ENCODE assay signal across 22 mouse cellular contexts in genomic region chr15:87068261-87068660, GRCm38 (mm10).
"Had no signal": no experiment of that assay in that cellular context is flagged by ENCODE, and none has a peak within 500 bp of the region (broad histone marks: within the 10 kb centered on the region; RNA-seq: fewer than 3 reads in every experiment).

No protein-coding gene starts in this region.

- H3K4me2 ChIP-seq: heart, embryonic 13.5 days; heart, embryonic 15.5 days; hindbrain, embryonic 13.5 days; hindbrain, embryonic 15.5 days; limb, embryonic 13.5 days; limb, embryonic 15.5 days; liver, embryonic 12.5 days had no signal

- DNase-seq: gastrocnemius, postnatal 25 days; heart, adult 18-20 months; heart, postnatal 14 days; heart, postnatal 36 days; kidney, adult 2 months; kidney, postnatal 10 days; kidney, postnatal 36 days; layer of hippocampus, adult 9-11 months; layer of hippocampus, postnatal 36 days; left cerebral cortex, postnatal 4 days had no signal

- ATAC-seq: forebrain, embryonic 16.5 days; hindbrain, postnatal 0 days; intestine, embryonic 16.5 days; liver, embryonic 12.5 days had no signal

- H3K9ac ChIP-seq: heart, embryonic 13.5 days; heart, embryonic 15.5 days; hindbrain, embryonic 13.5 days; hindbrain, embryonic 15.5 days; limb, embryonic 13.5 days; limb, embryonic 15.5 days; liver, embryonic 12.5 days; liver, embryonic 14.5 days had no signal

- H3K9me3 ChIP-seq: heart, embryonic 10.5 days; heart, embryonic 13.5 days; heart, embryonic 15.5 days; hindbrain, embryonic 13.5 days; hindbrain, embryonic 15.5 days; limb, embryonic 13.5 days; limb, embryonic 15.5 days; liver, embryonic 12.5 days had no signal

- H3K4me3 ChIP-seq: heart, embryonic 10.5 days; heart, embryonic 13.5 days; heart, embryonic 15.5 days; hindbrain, embryonic 13.5 days; hindbrain, embryonic 15.5 days; limb, embryonic 13.5 days; limb, embryonic 15.5 days; liver, embryonic 12.5 days had no signal

- H3K36me3 ChIP-seq: heart, embryonic 10.5 days; heart, embryonic 13.5 days; heart, embryonic 15.5 days; hindbrain, embryonic 13.5 days; hindbrain, embryonic 15.5 days; limb, embryonic 13.5 days; limb, embryonic 15.5 days; liver, embryonic 12.5 days had no signal

- H3K27ac ChIP-seq: heart, embryonic 10.5 days; heart, embryonic 13.5 days; heart, embryonic 15.5 days; hindbrain, embryonic 13.5 days; hindbrain, embryonic 15.5 days; hindbrain, postnatal 0 days; limb, embryonic 13.5 days; limb, embryonic 15.5 days; liver, embryonic 12.5 days; liver, embryonic 14.5 days had no signal

- H3K4me1 ChIP-seq: heart, embryonic 10.5 days; heart, embryonic 13.5 days; heart, embryonic 15.5 days; limb, embryonic 13.5 days; limb, embryonic 15.5 days; liver, embryonic 12.5 days had no signal

- H3K27me3 ChIP-seq: heart, embryonic 13.5 days; heart, embryonic 15.5 days; hindbrain, embryonic 13.5 days; hindbrain, embryonic 15.5 days; limb, embryonic 15.5 days; liver, embryonic 12.5 days had no signal
